Mouse (Mus musculus): ENCODE measurements around the gene Tmc2. TPM values are rescaled to one million over a fixed set of nuclear protein-coding genes. Genes with fewer than 3 reads are reported as not detected.

Gene Tmc2
- total RNA-seq (2021): not detected in 2 replicates
- long read RNA-seq, experiment 1: 0 reads
- long read RNA-seq, experiment 2: 0 reads

GRCm38 (mm10) chr2:130194894-130195293 is at the start of gene Tmc2:
Gene Tmc2, plus strand, starts transcription at chr2:130195194.
- no peak for DNase-seq

GRCm38 (mm10) chr2:130146089-130146668 is 48.8 kb upstream of the Tmc2 start:
- no peak for DNase-seq

GRCm38 (mm10) chr2:130155171-130155570 is 39.8 kb upstream of the Tmc2 start:
- peak; percentile 35 for DNase-seq

- DNase-seq: no peak
Observed at GRCm38 (mm10) chr2:130155851-130156250, 39.1 kb upstream of the Tmc2 start.

- DNase-seq: no peak
Observed at GRCm38 (mm10) chr2:130157231-130158087, 37.5 kb upstream of the Tmc2 start.

GRCm38 (mm10) chr2:130158088-130158437 is 36.9 kb upstream of the Tmc2 start:
- DNase-seq: no peak

GRCm38 (mm10) chr2:130162701-130163100 is 32.3 kb upstream of the Tmc2 start:
- DNase-seq: no peak

GRCm38 (mm10) chr2:130166311-130167214 is 28.4 kb upstream of the Tmc2 start:
- DNase-seq: peak; percentile 35

- DNase-seq: peak; percentile 74
Observed at GRCm38 (mm10) chr2:130167861-130168260, 27.1 kb upstream of the Tmc2 start.

- DNase-seq: no peak
Observed at GRCm38 (mm10) chr2:130171674-130172073, 23.3 kb upstream of the Tmc2 start.

GRCm38 (mm10) chr2:130176820-130177219 is 18.2 kb upstream of the Tmc2 start:
- DNase-seq: no peak

- DNase-seq: peak; percentile 55
Observed at GRCm38 (mm10) chr2:130178381-130178705, 16.7 kb upstream of the Tmc2 start.

GRCm38 (mm10) chr2:130178706-130179506 is 16.1 kb upstream of the Tmc2 start, which contains the start of gene Snrpb:
Gene Snrpb, minus strand, starts transcription at chr2:130179403.
- peak; percentile 94 for DNase-seq

- DNase-seq: no peak
Observed at GRCm38 (mm10) chr2:130179507-130180019, 15.4 kb upstream of the Tmc2 start.

- no peak for DNase-seq
Observed at GRCm38 (mm10) chr2:130188391-130188790, 6.6 kb upstream of the Tmc2 start.

GRCm38 (mm10) chr2:130200961-130201360 is 6.0 kb downstream of the Tmc2 start:
- no peak for DNase-seq

- DNase-seq: no peak
Observed at GRCm38 (mm10) chr2:130207376-130207775, 12.4 kb downstream of the Tmc2 start.

GRCm38 (mm10) chr2:130207996-130208395 is 13.0 kb downstream of the Tmc2 start:
- no peak for DNase-seq

GRCm38 (mm10) chr2:130209636-130210035 is 14.6 kb downstream of the Tmc2 start:
- DNase-seq: no peak

GRCm38 (mm10) chr2:130211581-130211980 is 16.6 kb downstream of the Tmc2 start:
- DNase-seq: no peak

- peak; percentile 33 for DNase-seq
Observed at GRCm38 (mm10) chr2:130246912-130247311, 51.9 kb downstream of the Tmc2 start.

GRCm38 (mm10) chr2:130248226-130248625 is 53.2 kb downstream of the Tmc2 start:
- DNase-seq: no peak
